Mouse (Mus musculus) CD4-positive helper T cell, adult 2 months (primary cell): ENCODE data around the gene Rtel1.
A peak's percentile ranks its signal among the peaks of the same experiment; 100 is the strongest.

Source experiments
- DNase-seq: peaks from one replicate; pipeline ENCODE4 v3.0.0-alpha.2; 2012; ENCODE audit warnings: low read depth, missing footprints, low spot score

Rtel1 gene

GRCm38 (mm10) chr2:181322136-181322535 is 2.6 kb downstream of the Rtel1 start:
- no peak for DNase-seq

GRCm38 (mm10) chr2:181326098-181326497 is 6.6 kb downstream of the Rtel1 start:
- no peak for DNase-seq

GRCm38 (mm10) chr2:181332542-181332941 is 13.0 kb downstream of the Rtel1 start:
- DNase-seq: no peak

GRCm38 (mm10) chr2:181334023-181334422 is 14.5 kb downstream of the Rtel1 start:
- peak; percentile 74 for DNase-seq

GRCm38 (mm10) chr2:181340426-181340825 is 20.9 kb downstream of the Rtel1 start:
- no peak for DNase-seq

DNA sequence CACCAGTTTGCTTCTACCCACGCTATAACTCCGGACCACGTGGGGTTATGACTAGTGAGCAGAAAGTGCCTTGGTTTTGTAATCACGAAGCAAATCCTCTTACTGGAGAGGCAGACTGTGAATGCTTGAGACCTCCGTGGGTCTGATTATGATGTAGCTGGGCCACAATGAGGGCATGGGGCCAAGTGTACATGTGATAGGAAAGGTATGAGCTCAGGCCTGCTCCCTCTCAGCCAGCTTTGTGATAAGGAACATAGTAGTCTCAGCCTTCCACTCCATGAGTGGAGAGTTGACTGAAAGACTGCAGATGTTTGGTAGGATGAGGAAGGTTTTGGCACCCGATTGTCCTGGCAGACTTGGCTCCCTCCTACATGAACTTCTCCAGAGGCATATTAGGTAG is 23.2 kb downstream of the Rtel1 start:
- DNase-seq: no peak

- no peak for DNase-seq
Measured at GRCm38 (mm10) chr2:181356780-181357179, 37.2 kb downstream of the Rtel1 start.

DNA sequence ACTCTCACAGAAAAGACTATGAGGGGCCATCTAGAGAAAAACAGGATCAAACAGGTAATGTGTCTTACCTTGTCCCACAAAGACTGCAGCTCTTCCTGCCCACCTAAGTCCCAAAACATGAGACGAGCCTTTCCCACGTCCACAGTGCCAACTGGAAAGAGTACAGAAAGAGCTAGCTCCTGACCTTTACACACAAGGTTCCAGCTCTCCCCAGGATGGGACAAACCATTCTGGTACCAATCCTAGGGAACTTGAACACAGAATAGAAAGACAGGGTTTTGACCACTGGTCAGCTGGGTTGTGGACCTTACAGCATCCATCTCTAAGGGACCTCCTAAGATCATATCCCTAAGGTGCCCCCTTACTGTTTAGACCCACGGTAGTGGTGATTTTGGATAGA is 44.4 kb downstream of the Rtel1 start:
- no peak for DNase-seq

GRCm38 (mm10) chr2:181364487-181364859 is 44.9 kb downstream of the Rtel1 start:
- DNase-seq: no peak

GRCm38 (mm10) chr2:181364860-181365596 is 45.5 kb downstream of the Rtel1 start, which contains the start of the genes Zgpat and Arfrp1:
Zgpat (plus strand) TSS chr2:181364928.
Arfrp1 (minus strand) TSS chr2:181365404.
- peak; percentile 89 for DNase-seq

DNA sequence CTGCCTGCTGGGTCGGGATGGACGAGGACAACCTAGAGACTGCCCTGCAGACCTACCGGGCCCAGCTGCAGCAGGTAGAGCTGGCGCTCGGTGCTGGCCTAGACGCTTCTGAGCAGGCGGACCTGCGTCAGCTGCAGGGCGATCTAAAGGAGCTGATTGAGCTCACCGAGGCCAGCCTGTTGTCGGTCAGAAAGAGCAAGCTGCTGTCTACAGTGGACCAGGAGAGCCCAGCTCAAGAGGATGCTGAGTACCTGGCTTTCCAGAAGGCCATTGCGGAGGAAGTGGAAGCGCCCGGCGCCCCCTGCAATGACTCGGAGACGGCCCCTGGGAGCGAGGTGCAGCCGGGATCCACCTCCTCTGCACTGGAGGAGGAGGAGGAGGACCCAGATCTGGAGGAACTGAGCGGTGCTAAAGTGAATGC is 46.1 kb downstream of the Rtel1 start:
- DNase-seq: no peak

DNA sequence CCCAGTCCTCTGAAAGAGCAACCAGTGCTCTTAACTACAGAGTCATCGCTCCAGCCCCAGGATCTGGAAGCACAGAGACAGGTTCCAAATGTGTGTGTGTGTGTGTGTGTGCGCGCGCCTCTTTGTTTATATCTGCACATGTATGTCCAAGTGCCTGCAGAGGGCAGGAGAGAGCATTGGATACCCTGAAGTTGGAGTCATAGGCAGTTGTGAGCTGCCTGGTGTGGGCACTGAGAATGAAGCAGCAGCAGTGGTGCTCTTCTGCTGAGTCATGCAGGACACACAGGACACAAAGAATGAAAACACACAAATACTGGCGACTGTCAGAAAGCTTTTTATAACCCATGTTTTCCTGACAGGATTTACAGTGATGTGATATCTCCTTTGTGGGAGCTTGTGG is 50.5 kb downstream of the Rtel1 start:
- DNase-seq: no peak

DNA sequence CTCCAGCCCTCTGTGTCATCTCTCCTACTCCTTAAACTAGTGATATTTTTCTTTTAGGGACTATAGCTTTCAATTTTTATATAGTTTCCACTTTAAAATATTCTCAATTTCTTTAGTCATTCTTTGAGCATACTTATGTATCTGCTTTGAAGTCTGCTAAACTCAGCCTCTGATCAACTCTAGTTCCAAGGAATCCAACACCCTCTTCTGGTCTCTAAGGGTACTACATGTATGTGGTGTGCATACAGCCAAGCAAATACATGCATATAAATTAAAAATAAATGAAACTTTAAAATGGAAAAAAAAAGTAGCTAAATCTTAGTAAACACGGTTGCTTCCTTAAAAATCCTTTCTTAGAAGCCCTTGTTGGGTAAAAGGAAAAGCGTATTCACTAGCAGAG is 56.2 kb downstream of the Rtel1 start:
- peak; percentile 77 for DNase-seq

DNA sequence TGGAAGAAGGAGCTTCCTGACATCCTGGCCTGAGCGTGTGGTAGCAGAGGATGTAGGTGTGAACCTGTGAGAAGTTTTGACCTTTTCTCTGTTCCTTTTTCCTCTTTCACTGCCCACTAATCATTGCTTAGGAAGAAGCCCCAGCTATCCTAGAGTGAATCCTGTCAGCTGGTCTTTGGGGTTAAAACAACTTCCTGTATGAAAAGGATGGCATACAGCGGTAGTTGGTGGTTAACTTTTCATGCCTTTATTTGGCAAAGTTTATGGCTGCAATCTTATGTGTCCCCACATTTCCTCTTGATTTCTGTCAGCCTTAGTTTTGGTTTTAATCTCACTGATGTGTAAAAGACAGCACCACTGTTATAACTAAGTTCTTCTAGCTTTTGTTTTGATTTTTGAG is 57.7 kb downstream of the Rtel1 start:
- peak; percentile 70 for DNase-seq

DNA sequence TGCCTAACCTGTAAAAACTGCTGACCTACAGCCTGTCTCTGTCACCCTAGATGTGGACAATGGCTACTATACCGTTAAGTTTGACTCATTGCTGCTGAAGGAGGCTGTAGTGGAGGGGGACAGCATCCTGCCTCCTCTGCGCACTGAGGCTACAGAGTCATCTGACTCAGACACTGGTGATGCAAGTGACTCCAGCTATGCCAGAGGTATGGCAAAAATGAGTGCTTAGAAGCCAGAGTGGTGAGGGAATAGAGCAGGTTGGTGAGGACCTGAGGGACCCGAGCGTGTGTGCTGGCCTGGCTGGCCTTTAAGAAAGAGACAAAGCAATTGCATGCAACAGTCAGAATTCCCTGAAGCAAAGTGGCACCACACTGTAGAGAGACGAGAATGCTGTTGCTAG is 59.2 kb downstream of the Rtel1 start:
- DNase-seq: no peak

GRCm38 (mm10) chr2:181379778-181380177 is 60.2 kb downstream of the Rtel1 start, which contains the start of gene Lime1:
Lime1 (plus strand) TSS chr2:181380078.
- no peak for DNase-seq

GRCm38 (mm10) chr2:181380251-181380650 is 60.7 kb downstream of the Rtel1 start:
- no peak for DNase-seq

- peak; percentile 85 for DNase-seq
Measured at GRCm38 (mm10) chr2:181381107-181381506, 61.6 kb downstream of the Rtel1 start.

DNA sequence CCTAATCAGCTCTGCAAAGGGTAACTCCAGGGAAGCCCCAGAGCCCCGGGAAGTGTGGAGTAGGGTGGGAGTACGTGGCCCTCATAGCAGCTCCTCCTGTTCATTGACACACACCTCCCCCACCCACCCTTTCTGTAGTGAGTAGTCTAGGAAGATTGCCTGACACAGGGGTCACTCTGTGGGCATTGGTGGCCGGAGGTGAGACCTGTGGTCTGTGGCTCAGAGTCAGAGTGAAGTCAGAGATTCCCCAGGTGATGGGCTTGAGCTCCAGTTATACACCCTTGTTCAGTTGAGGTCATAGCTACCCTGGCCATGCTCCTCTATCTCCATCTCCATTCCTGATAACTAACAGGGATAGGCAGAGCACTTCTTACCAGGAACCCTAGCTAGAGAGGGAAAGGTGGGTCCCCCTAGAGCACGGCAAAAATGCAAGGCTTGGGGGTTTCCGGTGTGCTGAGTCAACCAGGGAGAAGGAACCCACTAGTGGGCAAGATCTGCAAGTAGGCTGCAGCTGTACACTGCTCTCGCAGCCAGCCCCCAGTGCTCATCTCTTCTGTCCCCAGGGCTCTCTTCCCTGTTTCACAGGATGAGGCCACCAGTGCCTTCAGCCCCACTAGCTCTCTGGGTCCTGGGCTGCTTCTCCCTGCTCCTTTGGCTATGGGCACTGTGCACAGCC is 62.2 kb downstream of the Rtel1 start:
- peak; percentile 67 for DNase-seq

DNA sequence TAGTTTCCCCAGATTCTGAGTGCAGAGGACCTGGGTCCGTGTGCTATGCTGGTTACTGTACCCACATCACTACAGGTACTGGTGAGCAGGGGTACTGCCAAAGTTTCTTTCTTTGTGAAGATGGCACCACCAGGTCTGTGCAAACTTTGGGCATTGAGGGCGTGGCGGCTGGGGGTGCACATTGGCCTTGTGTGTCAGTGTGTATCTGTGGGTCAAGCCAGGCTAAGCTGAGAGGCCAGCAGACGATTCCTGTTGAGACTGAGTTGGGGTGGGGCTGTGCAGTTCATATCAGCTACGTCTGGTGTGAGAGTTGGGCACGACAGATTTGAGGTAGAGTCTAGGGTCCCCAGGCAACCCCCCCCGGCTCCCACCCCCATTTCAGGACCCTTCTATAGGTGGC is 64.9 kb downstream of the Rtel1 start:
- no peak for DNase-seq

DNA sequence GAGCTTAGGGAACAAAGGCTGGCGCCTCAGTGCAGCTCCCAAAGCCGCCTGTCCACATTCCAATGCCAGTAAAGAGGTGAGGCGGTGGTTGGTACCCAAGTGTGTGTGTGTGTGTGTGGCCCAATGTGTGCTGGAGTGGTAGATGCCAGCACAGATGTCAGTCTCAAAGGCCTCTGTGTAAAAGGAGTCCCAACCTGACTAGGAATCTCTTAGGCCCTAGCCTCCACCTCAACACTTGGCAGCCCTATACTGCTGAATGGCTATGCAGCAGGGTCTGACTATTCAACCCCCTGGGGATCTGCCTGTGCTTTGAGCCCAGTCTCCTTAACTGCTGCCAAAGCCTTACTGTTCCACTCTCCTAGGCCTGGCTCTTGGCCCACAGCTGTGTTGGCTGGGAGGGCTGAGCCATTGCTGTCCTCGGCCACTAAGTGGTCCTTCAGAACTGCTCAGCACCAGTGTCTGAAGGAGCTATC is 65.4 kb downstream of the Rtel1 start:
- DNase-seq: no peak

DNA sequence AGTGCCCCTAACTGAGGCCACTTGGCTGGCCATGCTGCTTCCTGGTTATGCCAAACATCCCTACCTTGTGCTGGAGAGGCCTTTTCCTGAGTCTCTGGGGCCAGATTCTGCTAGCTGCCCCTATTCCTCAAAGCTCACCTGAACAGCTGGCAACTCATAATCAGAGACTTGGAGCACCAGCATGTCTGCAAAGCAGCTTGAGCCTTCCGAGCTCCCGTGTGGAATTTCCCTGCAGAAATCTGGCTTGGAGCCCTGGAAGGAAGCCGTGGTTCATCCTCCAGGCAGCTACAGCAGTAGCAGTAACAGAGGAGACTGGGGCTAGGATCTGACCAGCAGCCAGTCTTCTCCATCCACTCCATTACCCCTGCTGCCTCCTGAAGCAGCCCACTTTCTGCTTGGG is 66.3 kb downstream of the Rtel1 start:
- DNase-seq: no peak

DNA sequence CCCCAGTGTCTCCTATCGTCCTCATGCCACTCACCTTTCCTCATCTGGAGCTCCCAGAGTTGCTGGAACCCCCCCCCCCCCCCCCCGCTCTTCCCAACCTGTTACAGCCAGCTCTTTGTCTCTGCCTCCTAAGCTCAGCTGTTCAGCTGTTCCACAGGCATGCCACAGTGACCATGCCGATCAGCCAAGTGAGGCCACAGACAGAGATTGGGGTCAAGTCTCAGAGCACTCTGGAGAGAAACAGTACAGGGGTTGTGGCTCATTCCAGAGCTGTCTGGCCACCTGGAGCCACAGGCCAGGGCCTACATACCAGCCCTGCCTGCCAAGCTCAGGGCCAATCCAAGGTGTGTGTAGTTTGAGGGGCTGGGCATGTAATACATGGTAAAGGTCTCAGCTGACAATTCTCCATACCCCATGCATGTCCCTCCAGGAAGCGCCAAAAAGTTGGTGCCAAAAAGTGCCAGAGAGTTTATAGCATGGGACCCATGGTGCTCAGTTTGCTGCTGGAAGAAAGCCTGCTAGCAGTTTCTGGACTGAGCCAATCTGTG is 67.2 kb downstream of the Rtel1 start:
- DNase-seq: no peak
